Mouse (Mus musculus) 416B (cell line): Measurements from ENCODE around the gene Hbp1.

Experiments
- DNase-seq: peaks from one replicate; pipeline ENCODE4 v3.0.0; 2011; ENCODE audit warnings: low read depth

Gene Hbp1

DNA sequence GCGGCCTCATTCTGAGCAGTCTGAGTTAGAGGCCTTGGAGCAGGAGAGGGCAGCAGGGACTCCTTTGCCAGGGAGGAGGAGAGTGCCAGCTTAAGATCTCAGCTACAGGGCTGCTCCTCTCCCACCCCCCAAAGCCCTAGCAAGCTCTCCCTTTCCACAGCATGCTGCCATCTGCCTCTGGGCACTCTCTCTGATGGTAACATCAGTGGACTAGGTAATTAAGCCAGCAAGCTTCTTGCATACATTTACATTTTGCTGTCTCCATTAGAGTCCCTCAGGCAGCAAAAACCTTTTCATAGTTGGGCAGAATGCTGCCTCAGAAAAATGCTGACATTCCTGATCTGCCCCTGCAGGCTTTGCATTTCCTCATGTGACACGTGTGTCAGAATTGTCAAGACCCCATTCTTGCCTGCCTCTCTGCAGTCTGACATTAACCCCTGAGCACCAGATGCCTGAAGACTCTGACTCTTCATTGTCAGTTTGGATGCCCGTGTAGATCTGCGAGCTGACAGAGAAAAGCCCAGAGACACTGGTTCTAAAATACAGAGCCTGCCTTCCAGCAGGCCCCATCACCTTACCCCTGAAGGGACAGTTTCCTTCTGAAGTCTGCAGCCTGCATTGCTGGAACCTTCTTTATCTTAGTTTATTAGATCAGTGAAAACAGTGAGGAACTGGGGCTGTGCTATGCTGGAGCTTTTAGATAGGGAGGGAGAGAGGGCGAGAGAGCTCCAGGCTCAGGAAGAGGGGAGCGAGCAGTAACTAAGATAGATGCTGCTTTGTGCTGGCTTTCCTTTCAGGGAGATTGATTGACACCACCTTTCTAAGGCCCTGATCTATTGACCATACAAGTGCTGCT, 44.4 kb downstream of the Hbp1 start:
- DNase-seq = no peak

DNA sequence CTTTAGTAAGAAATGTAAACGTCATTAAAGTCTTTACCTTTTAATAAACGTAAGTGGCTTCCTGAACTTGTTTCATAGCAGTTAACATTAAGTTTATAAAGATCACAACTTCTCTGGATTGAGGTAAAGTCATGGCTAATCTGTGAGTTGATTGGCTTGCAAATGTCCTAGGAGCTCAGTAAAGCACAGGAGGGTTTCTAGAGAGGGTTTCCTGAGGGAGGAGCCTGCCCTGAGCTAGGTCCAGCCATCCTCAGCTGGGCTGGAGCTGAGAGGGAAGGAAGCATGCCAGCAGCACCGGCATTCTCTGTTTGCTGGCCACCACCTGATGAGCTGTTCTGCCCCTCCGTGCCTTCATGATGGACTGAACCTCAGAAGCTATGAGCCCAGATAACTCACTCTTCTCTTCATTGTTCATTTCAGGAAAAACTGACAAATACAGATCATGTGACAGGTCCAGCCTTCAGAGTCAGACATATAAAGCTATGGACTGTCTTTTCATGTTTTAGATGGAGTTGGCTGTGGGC, 49.9 kb downstream of the Hbp1 start:
- no peak for DNase-seq

DNA sequence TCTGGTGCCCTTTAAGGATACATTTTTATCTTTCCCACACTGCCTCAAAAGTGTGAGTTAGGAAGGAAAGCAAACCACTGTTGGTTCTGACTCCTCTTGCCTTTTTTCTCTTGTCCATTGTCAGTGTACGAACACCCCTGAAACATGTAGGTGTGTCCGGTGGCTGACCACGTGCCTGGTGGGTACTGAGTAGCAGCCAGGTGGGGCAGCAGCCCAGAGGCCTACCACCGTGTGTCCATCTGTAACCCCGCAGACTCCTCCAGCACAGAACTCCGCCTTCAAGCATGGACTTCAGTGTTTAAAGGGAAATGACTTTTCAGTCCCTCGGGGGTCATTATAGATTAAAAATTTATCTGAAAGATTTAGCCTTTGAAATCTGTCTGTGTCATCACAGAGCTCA, 52.9 kb downstream of the Hbp1 start:
- DNase-seq = no peak

DNA sequence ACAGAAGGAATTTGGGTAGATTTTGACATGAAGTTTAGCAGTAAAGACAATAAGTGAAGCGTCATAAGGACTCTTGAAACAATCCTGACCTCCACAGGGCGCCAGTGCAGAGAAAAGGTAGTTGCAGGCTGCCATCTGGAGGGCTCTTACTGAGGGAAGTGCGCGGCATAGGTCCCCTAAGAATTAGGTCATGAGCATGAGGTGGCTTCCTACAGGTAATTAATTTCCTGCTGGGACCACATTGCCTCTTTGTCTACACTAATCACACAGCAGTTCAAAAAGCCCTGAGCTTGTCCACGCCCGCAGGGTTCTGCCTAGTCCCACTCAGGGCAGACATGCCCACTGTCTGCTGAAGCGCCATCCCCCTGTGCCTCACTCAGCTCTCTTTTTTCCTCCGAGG, 53.3 kb downstream of the Hbp1 start:
- no peak for DNase-seq

DNA sequence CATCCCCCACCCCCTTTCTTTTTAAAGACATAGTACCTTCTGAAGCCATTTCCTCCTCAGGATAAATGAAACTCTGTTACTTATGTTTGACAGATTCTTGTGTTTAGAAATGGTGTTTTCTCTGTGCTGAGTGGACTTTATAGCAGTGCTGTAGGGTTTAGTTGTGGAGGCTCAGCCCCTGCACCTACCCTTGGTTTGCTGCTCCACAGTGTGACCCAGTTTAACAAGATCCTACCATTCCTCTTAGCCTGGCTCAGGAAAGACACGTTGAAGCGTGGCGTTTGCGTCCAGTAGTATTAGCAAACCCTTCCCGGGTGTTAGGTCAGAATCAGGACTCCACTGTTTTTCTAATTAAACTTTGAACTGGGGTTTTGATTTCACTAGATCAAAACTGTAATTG, 54.0 kb downstream of the Hbp1 start:
- no peak for DNase-seq

DNA sequence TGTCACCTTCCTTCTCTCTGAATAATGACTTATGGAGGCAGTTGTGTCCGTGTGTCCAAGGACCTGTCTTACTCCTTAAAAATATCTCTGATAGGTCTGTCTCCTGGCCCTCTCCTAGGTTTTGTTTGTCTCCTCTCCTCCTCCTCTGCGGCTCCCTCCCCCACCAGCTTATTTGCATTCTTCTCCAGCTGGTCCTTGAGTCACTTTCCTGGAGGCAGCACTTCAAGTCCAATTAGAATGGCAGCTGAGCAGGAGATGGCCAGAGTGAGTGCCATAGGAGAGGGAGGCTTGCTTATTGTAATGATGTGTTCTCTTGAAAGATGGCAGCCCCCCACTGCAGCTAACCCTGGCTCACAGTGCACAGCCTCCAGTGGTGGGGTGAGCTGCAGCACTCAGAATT, 54.4 kb downstream of the Hbp1 start:
- DNase-seq = no peak

DNA sequence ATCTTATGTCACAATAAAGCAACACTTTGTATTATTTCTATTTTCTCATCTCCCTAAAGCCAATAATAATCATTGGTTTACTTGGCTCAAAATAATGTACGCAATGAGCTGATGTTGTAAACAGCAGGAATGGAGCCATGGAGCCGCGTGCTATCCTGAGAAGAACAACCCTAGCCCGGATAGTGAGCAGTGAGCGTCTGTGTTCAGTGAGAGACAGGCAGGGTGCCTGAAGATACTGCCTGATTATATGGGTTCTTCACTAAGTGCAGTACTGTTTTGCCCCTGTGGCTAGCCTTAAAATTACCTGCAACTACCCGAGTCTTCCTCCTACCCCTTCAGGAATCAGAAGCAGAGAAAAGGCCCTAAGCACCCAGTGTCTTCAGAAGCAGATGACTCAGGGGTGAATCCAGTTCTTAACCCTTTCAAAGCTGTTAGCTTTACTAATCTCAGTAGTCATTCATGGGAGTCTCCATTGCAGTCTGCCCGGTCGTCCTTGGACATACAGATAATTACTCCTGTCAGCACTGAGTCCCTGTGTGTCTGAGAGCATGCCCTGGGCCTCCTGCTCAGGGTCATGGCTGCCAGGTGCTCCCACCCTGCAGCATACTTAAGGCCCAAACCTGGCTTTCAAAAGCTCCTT, 55.1 kb downstream of the Hbp1 start:
- DNase-seq = no peak

DNA sequence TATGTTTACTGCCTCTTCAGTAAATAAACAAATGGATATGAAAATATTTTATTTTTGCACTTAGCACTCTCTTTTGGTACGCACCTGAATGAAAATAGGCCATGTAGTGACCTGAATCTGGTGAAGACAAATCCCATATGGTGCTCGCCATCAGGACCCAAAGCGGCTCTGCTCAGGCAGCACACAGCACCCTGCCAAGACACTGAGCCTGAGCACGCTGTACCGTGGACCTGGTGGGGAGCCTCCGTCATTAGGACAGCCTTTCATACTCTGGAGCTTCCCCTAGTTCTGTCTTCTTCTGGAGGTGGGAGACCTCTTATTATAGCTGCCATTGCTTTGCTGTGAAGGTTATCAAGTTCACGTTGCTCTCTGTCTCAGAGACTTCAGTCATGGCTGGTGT, 57.6 kb downstream of the Hbp1 start:
- DNase-seq = no peak

DNA sequence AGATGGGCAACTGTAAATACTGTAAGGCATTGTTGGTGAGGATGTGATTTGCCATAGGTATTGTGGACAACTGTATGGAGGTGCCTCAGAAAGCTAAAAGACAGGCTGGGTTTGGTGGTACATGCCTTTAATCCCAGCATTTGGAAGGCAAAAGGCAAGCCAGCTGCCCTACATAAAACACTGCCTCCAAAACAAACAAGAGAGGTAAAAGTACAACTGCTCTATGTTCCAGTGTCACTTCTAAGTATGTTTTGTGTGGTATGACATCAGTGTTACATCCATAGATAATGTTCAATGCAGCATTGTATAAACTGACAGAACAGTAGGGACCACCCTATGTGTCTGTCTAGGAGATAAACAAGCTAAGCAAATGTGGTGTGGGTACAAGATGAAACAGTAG, 58.3 kb downstream of the Hbp1 start:
- no peak for DNase-seq

DNA sequence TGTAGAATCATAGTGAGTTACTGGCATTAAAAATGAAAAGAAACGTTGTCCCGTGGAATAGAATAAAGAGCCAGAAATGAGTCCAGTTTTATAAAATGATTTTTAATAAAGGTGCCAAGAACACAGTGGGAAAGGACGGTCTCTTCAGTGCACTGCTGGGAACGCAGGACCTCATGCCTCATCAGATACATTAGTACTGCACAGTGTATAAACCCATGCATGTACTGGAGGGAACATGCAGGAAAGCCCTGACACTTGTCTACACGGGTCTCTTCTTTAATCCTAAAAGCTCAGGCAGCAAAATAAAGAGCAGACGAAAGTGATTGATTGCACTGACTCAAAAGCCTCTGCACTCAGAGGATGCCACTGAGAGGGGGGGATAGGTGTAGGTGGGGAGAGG, 59.6 kb downstream of the Hbp1 start:
- no peak for DNase-seq

DNA sequence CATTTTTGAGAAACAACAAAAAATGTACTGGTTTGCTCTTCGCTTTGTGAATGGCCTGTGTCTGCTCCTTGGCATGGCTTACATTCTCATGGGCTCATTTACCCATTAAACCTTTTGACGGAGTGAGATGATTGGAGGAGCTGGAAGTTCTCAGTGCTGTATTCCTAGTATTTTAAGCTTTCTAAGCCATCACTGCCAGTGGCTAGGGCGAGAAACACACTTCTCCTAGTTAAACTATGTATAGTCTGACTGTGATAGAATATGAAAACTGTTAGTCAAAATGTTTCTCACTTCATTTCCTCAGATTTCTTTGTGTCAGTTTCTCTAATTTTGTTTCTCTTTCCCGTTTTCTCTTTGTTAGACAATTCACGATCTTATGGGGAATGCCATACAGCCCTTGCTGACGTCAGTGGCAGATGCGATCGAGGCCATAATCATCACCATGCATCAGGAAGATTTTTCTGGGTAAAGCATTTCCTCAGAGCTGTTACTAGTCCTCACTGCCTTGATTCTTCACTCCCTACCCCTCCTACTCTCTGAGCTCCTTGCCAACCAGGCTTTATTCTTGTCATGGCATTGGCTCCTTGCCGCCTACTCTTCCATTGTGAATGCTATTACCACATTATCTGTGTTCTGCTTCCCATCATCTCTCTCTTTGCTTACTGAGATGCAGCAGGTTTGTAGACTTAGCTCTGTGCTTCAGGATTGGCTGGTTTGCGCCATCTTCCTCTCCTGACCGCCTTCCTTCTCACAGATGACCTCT, 64.3 kb downstream of the Hbp1 start:
- DNase-seq = no peak

DNA sequence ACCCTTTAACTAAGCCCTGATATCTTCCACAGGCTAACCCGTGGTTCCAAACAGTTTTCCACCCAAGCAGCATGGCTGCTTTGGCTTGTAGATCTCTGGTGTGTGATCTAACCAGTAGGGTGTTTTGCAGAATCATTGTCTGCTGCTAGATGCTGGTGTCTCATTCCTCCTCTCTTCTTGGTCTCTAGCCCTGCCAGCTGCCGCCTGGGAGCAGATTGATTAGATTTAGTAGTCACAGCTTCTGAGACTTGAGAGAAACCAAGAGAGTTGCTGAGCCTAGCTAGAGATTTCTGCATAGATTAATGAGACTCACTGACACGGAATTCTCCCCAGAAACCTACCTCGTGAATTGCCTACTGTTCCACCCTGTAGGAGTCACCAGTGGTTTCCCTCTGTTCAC, 65.3 kb downstream of the Hbp1 start:
- no peak for DNase-seq

DNA sequence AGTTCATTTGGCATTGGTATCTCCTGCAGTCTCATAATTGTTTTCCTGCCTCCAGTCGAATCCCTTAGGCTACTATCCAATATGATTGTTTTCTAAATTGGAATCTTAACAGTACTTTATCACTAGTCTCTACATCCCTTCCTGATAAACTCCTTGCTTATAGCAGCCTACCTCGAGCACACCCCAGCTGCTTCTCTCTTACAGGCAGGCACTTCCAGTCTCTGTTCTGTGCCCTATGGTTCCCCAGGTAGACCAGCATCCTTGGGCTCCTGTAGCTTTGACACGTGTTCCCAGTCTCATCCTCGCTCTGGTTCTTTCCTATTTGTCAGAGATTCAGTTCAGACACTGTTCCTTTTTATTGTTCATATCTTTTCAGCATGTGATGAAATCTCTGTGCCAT, 66.0 kb downstream of the Hbp1 start:
- no peak for DNase-seq

DNA sequence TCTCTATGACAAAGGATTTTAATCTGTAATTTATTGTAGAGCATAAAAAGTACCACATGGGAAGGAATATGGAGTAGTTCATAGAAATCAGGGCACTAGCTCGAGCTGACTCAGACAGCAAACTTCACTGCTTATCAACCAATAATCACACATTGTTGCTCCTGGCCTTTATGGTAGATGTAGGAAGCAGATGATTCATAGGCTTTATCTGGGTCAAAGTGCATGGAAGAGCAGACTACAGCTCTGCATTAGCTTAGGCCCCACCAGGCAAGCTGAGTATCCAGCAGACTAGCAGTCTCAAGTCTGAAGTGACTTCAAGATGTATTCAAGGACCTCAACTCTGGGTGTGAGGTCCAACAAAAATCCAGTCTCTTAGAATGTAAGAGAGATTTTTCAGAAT, 67.6 kb downstream of the Hbp1 start:
- peak; percentile 67 for DNase-seq

DNA sequence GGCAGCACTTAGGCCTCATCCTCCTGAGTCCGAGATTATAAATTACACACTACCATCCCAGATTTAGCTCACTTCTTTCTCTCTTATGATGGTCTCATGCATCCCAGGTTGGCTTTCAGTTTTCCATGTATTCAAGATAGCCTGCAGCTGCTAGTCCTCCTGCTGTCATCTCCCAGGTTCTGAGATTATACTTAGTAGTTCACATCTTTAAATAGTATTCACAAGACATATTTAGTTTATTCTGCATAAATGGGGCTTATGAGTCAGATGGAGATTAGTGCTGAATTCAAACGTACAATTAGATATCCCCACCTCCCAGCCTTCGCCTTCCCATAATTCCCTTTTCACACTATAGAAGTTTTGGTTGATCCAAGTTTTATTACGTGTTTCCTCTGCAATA, 73.6 kb downstream of the Hbp1 start:
- DNase-seq = no peak
